Mouse (Mus musculus) lung, postnatal 14 days (tissue): ENCODE data around the gene St6galnac3.

Source experiments
- DNase-seq: peaks from one replicate; pipeline ENCODE4 v3.0.0; 2021

St6galnac3 gene

GRCm38 (mm10) chr3:153189685-153190467 is 535.1 kb downstream of the St6galnac3 start:
- no peak for DNase-seq

GRCm38 (mm10) chr3:153188224-153188623 is 536.8 kb downstream of the St6galnac3 start:
- no peak for DNase-seq

- no peak for DNase-seq
Observed at GRCm38 (mm10) chr3:153185117-153185516, 539.9 kb downstream of the St6galnac3 start.

- no peak for DNase-seq
Observed at GRCm38 (mm10) chr3:153181242-153181641, 543.7 kb downstream of the St6galnac3 start.

GRCm38 (mm10) chr3:153176749-153177148 is 548.2 kb downstream of the St6galnac3 start:
- DNase-seq: no peak

GRCm38 (mm10) chr3:153176325-153176724 is 548.6 kb downstream of the St6galnac3 start:
- DNase-seq: peak; percentile 16

- DNase-seq: no peak
Observed at GRCm38 (mm10) chr3:153174336-153175033, 550.5 kb downstream of the St6galnac3 start.

- DNase-seq: no peak
Observed at GRCm38 (mm10) chr3:153173567-153173966, 551.4 kb downstream of the St6galnac3 start.

- DNase-seq: no peak
Observed at GRCm38 (mm10) chr3:153170146-153170545, 554.8 kb downstream of the St6galnac3 start.

- no peak for DNase-seq
Observed at GRCm38 (mm10) chr3:153169744-153170143, 555.2 kb downstream of the St6galnac3 start.

- DNase-seq: no peak
Observed at GRCm38 (mm10) chr3:153161676-153162075, 563.3 kb downstream of the St6galnac3 start.

GRCm38 (mm10) chr3:153160683-153161082 is 564.3 kb downstream of the St6galnac3 start:
- DNase-seq: no peak

- DNase-seq: peak; percentile 5
Observed at GRCm38 (mm10) chr3:153148887-153149286, 576.1 kb downstream of the St6galnac3 start.
